11 mouse cellular contexts compared by ENCODE assay signal in genomic region chr5:105587471-105587870, GRCm38 (mm10).
DNase-seq lines count a peak whose midpoint lies in the region; ATAC-seq and TF ChIP-seq lines count a peak whose summit lies in the region.
"Had no signal": no experiment of that assay in that cellular context is flagged by ENCODE, and none has a peak within 500 bp of the region (broad histone marks: within the 10 kb centered on the region; RNA-seq: fewer than 3 reads in every experiment).

No protein-coding gene starts in this region.

- H3K36me3 ChIP-seq in heart, embryonic 11.5 days (ENCODE audit: control insufficient read depth, insufficient read depth, low read length) = peaks cover 3% of the 10 kb centered on the region; the same call in 1 of the 2 replicates
- no peaks in the 10 kb centered on the region for H3K36me3 ChIP-seq in embryonic facial prominence, embryonic 11.5 days (replicated peaks; ENCODE audit: control insufficient read depth, insufficient read depth, low read depth, low read length)
- no peaks in the 10 kb centered on the region for H3K36me3 ChIP-seq in limb, embryonic 12.5 days

- no peaks in the 10 kb centered on the region for H3K27me3 ChIP-seq in heart, embryonic 11.5 days (ENCODE audit: control insufficient read depth, insufficient read depth, low read length)
- H3K27me3 ChIP-seq in embryonic facial prominence, embryonic 11.5 days (ENCODE audit: control insufficient read depth, insufficient read depth, low read length) = no peaks in the 10 kb centered on the region
- no peaks in the 10 kb centered on the region for H3K27me3 ChIP-seq in limb, embryonic 12.5 days
- H3K27me3 ChIP-seq: CH12.LX; liver, embryonic 13.5 days had no signal

- no peak overlapping the region for H3K4me3 ChIP-seq in heart, embryonic 11.5 days (ENCODE audit: low read depth, low read length)
- H3K4me3 ChIP-seq in layer of hippocampus, adult 2 months = no peak overlapping the region
- no peak overlapping the region for H3K4me3 ChIP-seq in embryonic facial prominence, embryonic 11.5 days (ENCODE audit: low read depth, low read length)
- no peak overlapping the region for H3K4me3 ChIP-seq in limb, embryonic 12.5 days (replicated peaks)
- H3K4me3 ChIP-seq: liver, embryonic 13.5 days had no signal

- intact Hi-C loops in heart, postnatal 25 days (cut with DNase I) = loop anchor here (2.0 to 10.0 kb wide), 3 partner anchors 33 to 63 kb away; no protein-coding TSS in a partner anchor

- no peak for ATAC-seq in heart, embryonic 11.5 days (replicated peaks; ENCODE audit: insufficient number of reproducible peaks, low FRiP score, low TSS enrichment)
- no peak for ATAC-seq in embryonic facial prominence, embryonic 11.5 days (replicated peaks; ENCODE audit: insufficient number of reproducible peaks, low FRiP score, low TSS enrichment, low read depth)
- no peak for ATAC-seq in limb, embryonic 12.5 days (ENCODE audit: insufficient number of reproducible peaks, insufficient read depth, low FRiP score, low TSS enrichment, low read depth)

- peaks cover 19% of the 10 kb centered on the region for H3K4me1 ChIP-seq in heart, embryonic 11.5 days (ENCODE audit: control insufficient read depth, insufficient read depth, low read length)
- H3K4me1 ChIP-seq in embryonic facial prominence, embryonic 11.5 days (ENCODE audit: control insufficient read depth, insufficient read depth, low read length) = no peaks in the 10 kb centered on the region; the same call in 1 of the 2 replicates
- H3K4me1 ChIP-seq in limb, embryonic 12.5 days (replicated peaks) = peaks cover 16% of the 10 kb centered on the region

- no peak for DNase-seq in heart, postnatal 25 days (ENCODE audit: low spot score)
- no peak for DNase-seq in layer of hippocampus, adult 2 months (ENCODE audit: low spot score in 2 of 2)
- DNase-seq in layer of hippocampus, postnatal 36 days = no peak
- DNase-seq in embryonic facial prominence, embryonic 11.5 days (ENCODE audit: low spot score) = peak; percentile 49
- no peak for DNase-seq in urinary bladder, postnatal 4 days (ENCODE audit: low spot score in 2 of 2)
- DNase-seq in embryo, embryonic 10.5 days (ENCODE audit: low spot score) = no peak
- DNase-seq: layer of hippocampus, adult 9-11 months; liver, embryonic 13.5 days had no signal

- 76% methylated on average over 6 of the region's 6 CpGs for WGBS in heart, embryonic 11.5 days (ENCODE audit: insufficient replicate concordance)
- 57% methylated on average over 6 of the region's 6 CpGs for WGBS in embryonic facial prominence, embryonic 11.5 days
- 71% methylated on average over 6 of the region's 6 CpGs for WGBS in limb, embryonic 12.5 days

- no peak overlapping the region for H3K9ac ChIP-seq in heart, embryonic 11.5 days (ENCODE audit: low read depth, low read length)
- no peak overlapping the region for H3K9ac ChIP-seq in embryonic facial prominence, embryonic 11.5 days (replicated peaks; ENCODE audit: low read length)
- no peak overlapping the region for H3K9ac ChIP-seq in limb, embryonic 12.5 days (replicated peaks)
- H3K9ac ChIP-seq: liver, embryonic 13.5 days had no signal

- no peak overlapping the region for H3K4me2 ChIP-seq in heart, embryonic 11.5 days
- H3K4me2 ChIP-seq in embryonic facial prominence, embryonic 11.5 days (ENCODE audit: low read depth, low read length) = no peak overlapping the region
- H3K4me2 ChIP-seq in limb, embryonic 12.5 days = no peak overlapping the region
- H3K4me2 ChIP-seq: liver, embryonic 13.5 days had no signal

- TF ChIP-seq CTCF in layer of hippocampus, adult 2 months (conservative IDR thresholded peaks at IDR 0.05) = no peak

- H3K9me3 ChIP-seq in heart, embryonic 11.5 days (replicated peaks; ENCODE audit: control insufficient read depth, low read length) = no peaks in the 10 kb centered on the region
- H3K9me3 ChIP-seq in embryonic facial prominence, embryonic 11.5 days (replicated peaks; ENCODE audit: control insufficient read depth, low read length) = no peaks in the 10 kb centered on the region
- H3K9me3 ChIP-seq in limb, embryonic 12.5 days = no peaks in the 10 kb centered on the region
- H3K9me3 ChIP-seq: liver, embryonic 13.5 days had no signal

- H3K27ac ChIP-seq in heart, embryonic 11.5 days (ENCODE audit: low read depth, low read length) = peak overlapping the region; percentile 50; the same call in 1 of the 2 replicates
- peak overlapping the region; percentile 44 for H3K27ac ChIP-seq in layer of hippocampus, adult 2 months
- H3K27ac ChIP-seq in embryonic facial prominence, embryonic 11.5 days (replicated peaks; ENCODE audit: low read depth, low read length) = no peak overlapping the region
- H3K27ac ChIP-seq in limb, embryonic 12.5 days = 0 out of 2 replicates have a peak overlapping the region, but pooled peaks have one; percentile 23
